Mouse (Mus musculus) 3134 (cell line): Measurements from ENCODE around the gene St7.

ENCODE experiments used
- DNase-seq: peaks from one replicate; pipeline ENCODE4 v3.0.0-alpha.2; 2011; ENCODE audit warnings: low spot score; ENCODE audit not compliant: insufficient read length; ENCODE audit errors: extremely low read depth

The St7 gene

DNA sequence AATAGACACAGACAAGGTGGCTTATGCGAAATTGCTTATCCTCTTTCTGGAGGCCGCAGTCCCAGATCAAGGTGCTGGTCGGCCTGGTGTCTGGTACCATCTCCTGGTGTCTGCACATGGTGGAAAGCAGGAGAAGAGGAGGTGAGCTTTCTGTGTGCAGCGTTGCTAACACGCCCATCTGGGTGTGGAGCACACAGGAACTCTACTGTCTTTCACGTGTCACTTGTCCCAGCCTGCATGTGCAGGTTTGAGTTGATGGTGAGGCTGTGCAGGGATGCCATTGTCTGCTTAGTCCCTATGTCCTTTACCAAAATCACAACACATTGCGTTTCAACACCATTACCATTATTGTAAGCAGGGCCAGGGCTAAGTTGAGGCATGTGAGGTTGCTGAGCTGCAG is 26.2 kb downstream of the St7 start:
- DNase-seq, result no peak

DNA sequence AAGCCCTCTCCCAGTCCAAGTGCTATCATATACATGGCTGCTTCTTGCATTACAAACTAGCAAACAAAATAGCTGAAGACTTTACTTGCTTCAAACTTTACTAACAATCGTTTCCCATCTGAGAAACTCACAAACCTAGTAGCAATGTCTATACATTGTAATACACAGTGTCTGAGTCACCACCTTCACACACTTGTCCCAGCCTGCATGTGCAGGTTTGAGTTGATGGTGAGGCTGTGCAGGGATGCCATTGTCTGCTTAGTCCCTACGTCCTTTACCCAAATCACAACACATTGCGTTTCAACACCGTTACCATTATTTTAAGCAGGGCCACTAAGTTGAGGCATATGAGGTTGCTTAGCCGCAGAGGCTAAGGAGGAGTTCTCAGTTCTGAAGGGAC is 26.7 kb downstream of the St7 start:
- no peak for DNase-seq

DNA sequence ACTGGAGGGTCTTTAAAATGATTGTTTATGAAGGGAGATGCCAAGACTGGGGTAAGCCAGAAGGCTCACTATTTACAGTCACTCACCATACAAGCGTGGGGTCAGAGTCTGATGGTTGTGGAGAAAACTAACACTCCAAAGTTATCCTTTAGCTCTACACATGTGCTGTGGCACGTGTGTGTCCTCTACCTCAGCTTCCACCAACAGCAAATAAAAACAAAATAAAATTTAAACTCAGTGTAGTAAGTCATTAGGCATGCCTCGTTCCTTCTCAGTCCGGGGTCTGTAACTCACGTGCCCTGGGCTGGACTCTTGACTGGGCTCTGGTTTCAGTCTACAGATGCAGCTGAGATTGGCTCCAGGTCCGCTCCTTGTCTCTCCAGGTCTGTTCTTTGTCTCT is 27.3 kb downstream of the St7 start:
- DNase-seq, result no peak

DNA sequence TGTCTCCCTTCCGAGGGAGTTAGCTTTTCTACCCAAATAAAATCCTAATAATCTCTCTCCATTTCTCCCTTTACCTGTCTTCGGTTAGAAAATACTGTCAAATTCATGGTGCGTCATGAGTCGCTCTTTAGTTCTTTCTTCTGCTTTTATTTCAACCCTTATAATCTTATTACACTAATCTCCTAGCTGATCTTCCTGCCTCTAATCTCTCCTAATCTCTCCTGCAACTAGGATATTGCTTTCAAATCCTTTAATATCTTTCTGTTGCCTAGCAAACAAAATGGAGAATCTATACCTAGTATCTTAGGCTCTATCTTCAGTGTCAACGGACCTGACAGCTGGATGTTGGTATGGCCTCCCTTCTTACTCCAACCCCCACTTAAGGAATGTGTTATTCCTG is 29.0 kb downstream of the St7 start:
- no peak for DNase-seq

DNA sequence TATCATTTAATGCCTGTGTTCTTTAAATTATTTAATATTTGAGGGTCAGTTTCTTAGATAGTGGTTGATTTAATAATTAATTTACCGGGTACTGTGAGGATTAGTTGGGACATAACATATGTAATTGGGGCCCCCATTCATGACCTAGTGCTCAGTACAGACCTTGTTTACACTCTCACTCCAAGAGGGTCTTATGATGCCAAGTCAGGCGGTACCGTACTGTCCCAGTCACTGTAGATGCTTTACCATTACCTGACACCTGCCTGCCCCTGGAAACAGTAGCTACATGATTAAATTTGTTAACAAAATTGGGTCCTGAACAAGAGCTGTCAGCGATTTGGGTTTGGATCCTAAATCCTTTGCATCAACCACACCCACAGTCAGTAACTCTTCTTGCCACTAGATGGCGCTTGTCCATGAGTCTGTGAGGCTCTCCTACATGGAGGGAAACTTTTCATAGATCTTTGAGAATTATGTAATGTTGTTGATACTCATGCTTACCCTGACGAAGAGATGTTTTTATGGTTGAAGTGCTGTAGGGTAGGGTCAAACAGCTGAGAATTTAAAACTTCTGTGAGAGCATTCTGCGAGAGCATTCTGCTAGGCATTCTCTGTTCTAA is 33.2 kb downstream of the St7 start:
- no peak for DNase-seq

DNA sequence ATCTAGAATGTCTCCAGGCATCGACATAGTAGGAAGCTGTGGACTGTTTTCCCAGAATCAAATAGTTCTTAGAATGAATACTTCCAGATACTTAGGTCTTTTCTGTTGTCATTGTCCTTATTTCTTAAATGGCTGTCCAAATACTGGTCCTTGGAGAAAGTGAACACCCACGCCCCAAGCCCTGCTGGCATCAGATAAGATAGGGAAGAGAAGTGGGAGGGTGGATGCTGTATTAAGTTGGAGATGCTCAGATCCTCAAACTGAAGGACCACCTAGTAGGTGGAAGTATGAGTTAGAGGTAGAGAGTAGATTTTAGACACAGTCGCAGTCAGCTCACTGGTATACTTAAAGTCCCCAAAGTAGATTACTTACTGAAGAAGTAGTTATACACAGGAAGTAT is 34.5 kb downstream of the St7 start:
- DNase-seq, result no peak

DNA sequence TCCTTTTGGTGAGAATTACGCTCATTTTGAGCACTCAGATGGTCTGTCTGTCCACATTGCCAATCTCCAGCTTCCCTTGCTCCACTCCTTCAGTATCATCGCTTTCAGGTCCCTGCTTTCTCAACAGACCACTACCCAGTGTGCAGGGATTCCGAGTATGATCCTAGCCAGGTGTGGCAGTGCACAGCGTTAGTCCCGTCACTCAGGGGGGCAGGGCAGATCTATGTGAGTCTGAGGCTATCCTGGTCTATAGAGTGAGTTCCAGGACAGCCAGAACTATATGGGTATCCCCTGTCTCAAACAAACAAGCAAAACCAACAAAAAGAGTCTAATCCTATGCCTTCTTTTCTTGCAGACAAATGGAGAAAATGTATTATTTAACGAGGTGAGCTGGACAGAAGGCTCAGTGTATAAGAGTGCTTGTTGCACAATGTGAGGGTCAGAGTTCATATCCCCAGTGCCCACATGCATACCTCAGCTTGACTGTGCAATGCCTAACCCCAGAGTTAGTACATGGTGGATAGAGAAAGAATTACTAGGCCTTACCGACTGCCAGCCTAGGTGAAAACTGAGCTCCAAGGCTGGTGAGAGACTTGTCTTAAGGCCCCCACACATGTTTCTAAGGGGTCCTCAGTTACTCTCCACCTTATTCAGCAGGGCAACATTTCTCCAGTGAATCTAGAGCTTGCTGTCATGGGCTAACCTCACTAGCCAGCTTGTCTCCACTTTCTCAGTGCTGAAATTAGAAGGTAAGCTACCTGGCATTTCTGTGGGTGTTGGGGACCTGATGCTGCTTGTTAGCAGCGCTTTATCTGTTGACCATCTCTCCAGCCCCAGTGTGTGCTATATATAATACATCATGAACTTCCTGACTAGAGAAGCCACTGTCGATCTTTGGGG is 35.4 kb downstream of the St7 start:
- no peak for DNase-seq

DNA sequence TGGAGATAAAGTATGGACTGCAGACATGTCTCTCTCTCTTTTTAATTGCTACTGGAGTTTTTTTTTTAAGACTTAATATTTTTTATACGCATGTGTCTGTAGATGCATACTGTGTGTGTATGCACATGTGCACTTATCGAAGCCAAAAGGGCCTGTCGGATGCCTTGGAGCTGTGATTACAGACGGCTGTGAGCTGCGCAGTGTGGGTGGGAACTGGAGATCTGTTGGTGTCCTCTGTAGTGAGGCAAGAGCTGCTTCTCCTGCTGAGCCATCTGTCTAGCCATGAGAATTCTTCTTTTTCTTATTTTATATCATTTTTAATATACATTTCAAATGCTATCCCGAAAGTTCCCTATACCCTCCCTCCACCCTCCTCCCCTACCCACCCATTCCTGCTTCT is 37.4 kb downstream of the St7 start:
- no peak for DNase-seq

DNA sequence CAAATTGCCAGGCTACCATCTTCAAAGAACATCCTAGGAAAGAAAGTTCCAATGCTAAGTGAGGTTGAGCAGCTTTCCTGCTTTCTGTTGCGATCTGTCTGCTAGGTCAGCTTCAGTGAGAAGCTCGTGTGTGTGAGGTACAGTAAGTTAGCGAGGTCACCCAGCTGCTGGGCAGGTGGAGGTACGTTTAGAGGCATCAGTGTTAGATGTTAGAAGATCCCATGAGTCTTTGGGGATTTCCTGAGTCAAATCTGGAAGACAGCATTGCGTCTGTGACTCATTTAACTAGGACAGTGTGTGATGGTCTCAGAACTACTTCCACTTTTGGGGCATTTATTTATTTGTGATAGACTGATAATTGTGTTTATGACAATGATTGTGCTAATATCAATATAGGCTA is 39.0 kb downstream of the St7 start:
- DNase-seq, result no peak

DNA sequence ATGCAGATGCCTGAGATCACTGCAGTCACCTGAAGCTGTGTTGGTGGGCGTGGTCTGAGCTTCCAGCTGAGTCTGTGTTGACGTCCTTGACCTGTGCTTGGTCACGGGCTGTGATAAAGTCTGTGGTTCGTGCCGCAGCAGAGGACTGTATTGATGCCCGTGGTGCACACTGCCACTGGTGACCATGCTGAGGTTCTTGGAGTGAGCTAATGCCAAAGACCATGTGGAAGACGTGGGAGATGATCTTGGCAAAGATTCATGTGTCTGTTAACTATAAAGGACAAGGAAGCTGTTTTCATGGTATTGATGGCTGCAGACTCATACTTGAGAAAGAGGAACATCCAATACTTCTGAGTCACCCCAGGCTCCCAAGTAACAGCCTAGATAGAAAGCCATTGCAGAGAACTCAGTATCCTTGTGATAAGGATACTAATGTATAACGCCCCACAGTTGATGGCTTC is 41.2 kb downstream of the St7 start:
- no peak for DNase-seq

DNA sequence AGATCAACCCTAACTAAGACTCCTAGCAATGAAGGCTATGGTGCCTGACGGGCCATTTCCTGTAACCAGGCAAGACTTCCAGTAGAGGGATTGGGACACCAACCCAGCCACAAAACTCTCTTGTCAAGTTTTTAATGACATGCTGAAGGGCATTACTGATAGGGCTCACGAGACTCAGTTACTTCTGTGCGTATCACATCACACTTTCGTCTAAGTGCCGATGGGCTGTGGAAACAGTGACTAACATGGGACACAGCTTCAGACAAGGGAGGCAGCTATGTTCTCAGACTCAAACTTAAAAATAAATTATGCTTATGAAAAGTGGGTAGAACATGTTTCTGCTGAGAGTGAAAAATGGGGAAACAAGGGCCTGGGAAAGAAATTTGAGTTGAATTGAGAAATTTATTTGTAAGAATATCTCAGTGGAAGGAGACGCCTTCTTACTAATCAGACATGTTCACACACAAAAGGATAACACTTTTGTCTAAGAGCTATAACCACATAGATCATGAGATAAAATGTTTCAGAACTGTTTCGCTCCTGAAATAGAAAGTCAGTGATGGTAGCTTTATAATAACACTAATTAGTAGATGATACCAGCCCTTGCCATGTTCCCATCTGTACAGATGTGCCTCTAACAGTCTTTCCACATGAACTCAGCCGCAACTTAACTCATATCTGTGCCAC is 44.7 kb downstream of the St7 start:
- no peak for DNase-seq

DNA sequence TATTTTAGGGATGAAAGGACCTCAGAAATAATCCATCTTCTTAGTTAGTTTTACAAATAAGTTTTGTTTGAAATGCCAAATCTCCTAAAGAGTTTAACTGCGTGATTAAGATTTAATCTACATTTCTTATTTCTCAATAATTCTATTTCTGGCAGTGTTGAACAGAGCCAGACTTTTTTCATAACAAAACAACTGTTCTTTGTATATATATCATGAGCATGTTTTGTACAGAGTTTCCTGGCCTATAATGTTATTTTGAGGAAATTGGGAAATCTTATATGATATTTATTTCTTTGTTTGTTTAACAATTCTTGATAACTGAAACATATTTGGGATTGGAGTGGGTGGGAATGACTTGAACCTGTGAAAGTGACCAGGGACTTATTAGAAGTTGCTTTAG is 47.4 kb downstream of the St7 start:
- no peak for DNase-seq

DNA sequence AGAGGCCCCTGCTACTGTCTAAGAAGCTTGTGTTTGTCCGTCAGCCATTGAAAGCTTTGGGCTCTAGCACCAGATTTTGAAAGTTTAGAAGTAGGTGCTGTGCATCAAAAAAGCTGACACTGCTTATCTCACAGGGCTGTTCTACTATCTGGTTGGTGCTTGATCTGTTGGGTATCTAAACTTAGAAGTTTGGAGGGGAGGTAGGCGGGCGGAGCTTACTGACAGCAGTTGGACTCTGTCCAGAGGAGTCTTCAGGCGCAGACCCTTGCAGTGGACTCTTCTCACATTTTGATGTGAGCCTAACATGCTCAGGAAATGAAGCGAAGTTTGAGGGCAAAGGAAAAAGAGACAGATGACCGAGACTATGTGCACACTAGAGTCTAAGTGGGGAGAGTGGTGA is 48.9 kb downstream of the St7 start:
- DNase-seq, result no peak

DNA sequence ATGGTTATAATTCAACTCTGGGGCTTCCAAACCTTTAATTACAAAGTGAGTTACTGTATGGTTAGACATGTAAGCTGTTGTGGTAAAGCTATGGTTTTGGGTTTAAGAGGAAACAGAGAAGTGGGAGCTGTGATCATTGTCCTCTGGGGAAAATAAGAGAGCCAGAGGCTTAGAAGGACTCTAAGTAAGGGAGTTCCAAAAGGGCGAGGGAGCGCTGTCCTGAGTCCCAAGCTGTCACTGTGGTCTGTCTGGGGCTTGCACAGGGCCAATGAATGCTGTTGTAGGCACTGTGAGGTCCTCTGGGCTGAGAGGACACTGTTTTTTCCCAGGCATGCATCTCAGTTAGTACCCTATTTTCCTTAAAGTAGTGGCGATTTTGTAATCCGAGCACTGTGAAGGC is 49.5 kb downstream of the St7 start:
- no peak for DNase-seq

DNA sequence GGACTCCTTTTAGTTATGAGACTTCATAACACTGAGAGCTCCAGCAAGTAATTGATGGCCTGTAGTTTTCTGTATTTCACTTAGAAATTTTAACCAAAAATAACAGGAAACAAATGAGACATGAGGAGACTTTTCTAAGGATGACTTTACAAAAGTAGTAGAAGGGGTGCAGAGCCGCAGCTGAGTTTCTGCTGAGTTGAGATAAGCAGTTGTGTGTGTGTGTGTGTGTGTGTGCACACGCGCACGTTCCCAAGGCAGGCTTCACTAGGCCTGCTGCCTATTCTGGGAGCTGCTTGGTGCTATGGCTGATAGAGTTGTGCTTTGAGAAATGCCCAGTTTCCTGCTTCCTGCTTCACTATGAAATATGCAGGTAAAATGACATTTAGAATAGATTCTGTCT is 50.6 kb downstream of the St7 start:
- no peak for DNase-seq

DNA sequence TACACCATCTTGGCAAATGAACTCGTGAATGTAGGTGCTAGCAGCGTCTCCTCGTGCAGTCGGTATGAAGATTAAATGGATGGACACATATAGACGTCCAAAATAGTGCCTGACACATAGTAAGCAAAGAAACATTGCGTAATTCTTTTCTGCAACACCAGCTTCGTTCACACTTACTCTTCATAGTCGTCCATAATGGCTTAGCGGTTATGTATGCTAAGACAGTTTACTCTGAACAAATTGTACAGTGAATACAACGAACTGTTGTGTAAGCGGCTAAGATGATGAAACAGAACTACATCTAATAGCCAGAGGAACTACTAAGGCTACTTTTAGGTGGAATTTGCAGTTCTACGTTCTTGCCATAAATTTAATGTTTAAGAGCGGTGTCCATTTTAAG is 55.0 kb downstream of the St7 start:
- no peak for DNase-seq

DNA sequence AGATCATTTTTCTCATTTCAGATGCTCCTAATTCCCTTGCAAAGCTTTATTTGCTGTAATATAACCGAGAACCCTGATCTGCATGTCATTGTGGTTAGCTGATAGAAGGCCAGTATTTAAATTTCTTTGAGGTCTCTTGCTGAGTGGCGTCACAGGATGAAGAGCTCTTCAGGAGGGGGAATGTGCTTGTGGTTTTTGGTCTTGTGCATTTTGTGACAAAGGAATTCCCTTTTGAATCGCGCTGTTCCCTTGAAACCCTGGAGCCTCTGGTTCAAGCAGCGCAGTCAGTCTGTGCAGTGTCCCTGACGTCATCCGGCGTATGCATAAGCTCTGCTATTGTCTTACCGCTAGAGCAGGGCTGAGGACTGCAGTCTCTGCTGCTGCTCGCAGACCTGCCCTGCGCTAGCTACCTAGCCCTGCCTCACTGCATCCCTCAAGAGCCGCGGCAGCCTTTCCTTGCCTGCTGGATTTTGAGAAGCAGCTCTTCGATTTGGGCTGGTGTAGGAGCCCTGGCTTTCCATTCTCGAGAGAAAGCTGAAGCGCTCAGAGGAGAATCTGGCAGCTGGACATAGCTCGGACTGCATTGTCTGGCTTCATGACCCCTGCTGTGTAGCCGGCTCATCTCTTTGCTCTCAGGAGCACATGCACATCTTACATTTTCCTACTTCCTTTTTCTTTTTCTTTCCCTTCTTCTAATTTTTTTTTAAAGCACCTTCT is 56.3 kb downstream of the St7 start:
- no peak for DNase-seq

DNA sequence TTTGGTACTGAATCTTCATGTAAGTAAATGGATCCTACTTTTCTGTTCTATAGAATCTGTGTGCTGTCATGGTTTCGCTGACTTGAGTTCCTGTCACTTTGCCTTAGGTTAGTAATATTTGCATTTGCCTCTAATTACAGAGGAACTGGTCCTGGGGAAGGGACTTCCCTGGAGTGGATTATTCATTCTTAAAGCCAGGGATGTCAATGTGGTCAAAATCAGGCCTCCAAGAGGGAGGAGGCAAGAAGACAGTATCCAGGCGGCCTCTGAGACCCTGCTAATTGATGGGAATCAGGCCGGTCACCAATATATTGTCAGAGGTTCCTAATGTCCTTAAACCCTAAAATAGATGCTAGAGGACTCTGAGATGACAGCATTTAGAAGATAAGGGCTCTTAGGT is 56.9 kb downstream of the St7 start:
- DNase-seq, result no peak

DNA sequence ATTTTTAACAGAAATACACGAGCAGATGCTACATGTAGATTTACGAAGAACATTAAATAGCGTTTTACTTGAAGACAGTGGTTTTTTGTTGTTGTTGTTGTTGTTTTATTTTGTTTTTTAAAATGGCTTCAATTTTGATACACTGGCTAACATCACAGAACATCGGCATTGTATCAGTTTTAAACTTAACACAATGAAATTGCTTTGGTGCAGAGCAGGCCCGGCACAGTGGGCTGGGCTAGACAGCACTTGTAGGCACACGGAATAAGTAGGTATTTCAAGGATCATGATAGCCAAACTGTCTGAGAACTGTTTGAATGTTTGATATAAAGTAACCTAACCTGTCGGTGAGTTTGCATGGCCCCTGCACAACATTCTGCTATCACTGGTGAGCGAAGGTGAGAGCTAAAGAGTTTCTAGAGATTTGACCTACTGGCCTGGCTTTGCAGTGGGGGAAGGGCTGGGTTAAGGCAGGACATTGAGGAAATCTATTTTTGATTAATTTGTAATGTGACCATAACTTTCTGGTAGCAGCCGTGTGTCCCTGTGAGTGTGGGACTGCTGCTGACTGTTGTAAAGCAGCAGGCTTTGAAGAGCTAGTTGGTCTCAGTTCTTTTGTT is 57.4 kb downstream of the St7 start:
- DNase-seq, result no peak

DNA sequence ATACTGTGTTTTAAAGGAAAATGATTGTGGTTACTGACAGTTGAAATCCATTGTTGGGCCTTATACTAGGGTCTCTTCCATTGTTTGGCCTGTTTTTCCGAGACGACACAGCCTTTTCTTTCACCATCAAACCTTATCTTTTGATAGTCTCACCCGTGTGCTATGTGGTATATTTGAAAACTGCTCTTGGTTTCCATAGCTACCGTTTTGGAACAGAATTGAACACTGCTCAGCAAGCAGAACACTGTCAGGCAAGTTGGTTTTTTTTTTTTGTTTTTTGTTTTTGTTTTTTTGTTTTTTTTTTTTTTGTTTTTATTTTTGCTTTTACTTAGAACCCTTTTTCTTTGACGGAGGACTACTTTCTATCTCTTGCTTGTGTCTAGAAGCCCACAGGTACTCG is 58.2 kb downstream of the St7 start:
- DNase-seq, result no peak

DNA sequence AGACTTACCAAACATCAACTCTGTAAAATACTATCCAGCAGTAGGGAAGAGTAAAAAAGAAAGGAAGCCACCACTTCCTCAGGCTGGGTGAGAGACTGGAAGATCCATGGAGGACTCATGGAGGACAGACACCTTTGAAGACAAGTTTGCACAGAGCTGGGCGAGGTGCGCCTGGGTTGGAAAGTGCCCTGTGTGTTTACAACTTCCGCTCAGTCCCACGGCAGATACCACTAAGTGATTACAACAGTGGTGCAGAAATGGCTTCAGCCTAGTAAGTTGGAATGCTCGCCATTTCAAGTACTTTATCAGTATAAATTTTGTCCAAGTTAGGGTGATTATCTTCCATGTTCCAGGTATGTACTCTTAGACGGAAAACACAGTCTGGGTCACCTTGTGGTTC is 63.2 kb downstream of the St7 start:
- no peak for DNase-seq
